Mouse (Mus musculus) lung, postnatal 10 days (tissue): ENCODE data around the gene Gnptg.
"Not testable (repeated sequence)": the region's sequence is repeated elsewhere in the genome, so short reads cannot be mapped to it uniquely, and the experiment has no call there.

ENCODE experiments used
- DNase-seq: peaks from one replicate; pipeline ENCODE4 v3.0.0; 2021

The Gnptg gene

GRCm38 (mm10) chr17:25243131-25243780 lies 3.3 kb upstream of the Gnptg start:
- peak; percentile 36 for DNase-seq

GRCm38 (mm10) chr17:25235635-25236034 lies 4.3 kb downstream of the Gnptg start:
- no peak for DNase-seq

- not testable (repeated sequence) for DNase-seq
These were observed 8.3 kb downstream of the Gnptg start for GRCm38 (mm10) chr17:25231621-25232020.

GRCm38 (mm10) chr17:25230700-25231099 lies 9.2 kb downstream of the Gnptg start:
- DNase-seq = no peak

GRCm38 (mm10) chr17:25230014-25230655 lies 9.8 kb downstream of the Gnptg start:
- not testable (repeated sequence) for DNase-seq

- DNase-seq = no peak
These were observed 11.9 kb downstream of the Gnptg start for GRCm38 (mm10) chr17:25227991-25228390.

- DNase-seq = no peak
These were observed 14.3 kb downstream of the Gnptg start for GRCm38 (mm10) chr17:25225659-25226058.

- DNase-seq = no peak
These were observed 15.2 kb downstream of the Gnptg start for GRCm38 (mm10) chr17:25224586-25225222.

- no peak for DNase-seq
These were observed 16.8 kb downstream of the Gnptg start for GRCm38 (mm10) chr17:25222951-25223601.

- not testable (repeated sequence) for DNase-seq
These were observed 17.4 kb downstream of the Gnptg start for GRCm38 (mm10) chr17:25222504-25222940.

- peak; percentile 64 for DNase-seq
These were observed 18.0 kb downstream of the Gnptg start for GRCm38 (mm10) chr17:25221821-25222503.

- no peak for DNase-seq
These were observed 19.2 kb downstream of the Gnptg start for GRCm38 (mm10) chr17:25220746-25221145.

GRCm38 (mm10) chr17:25219492-25220295 lies 20.2 kb downstream of the Gnptg start:
- no peak for DNase-seq

- no peak for DNase-seq
These were observed 21.0 kb downstream of the Gnptg start for GRCm38 (mm10) chr17:25218967-25219366.

GRCm38 (mm10) chr17:25215431-25215830 lies 24.5 kb downstream of the Gnptg start:
- DNase-seq = no peak

- DNase-seq = no peak
These were observed 28.2 kb downstream of the Gnptg start for GRCm38 (mm10) chr17:25211705-25212104.

- DNase-seq = peak; percentile 62
These were observed 29.1 kb downstream of the Gnptg start for GRCm38 (mm10) chr17:25210680-25211466.

- DNase-seq = peak; percentile 60
These were observed 29.9 kb downstream of the Gnptg start for GRCm38 (mm10) chr17:25210006-25210405.

- DNase-seq = no peak
These were observed 37.5 kb downstream of the Gnptg start for GRCm38 (mm10) chr17:25202401-25202800.

- DNase-seq = no peak
These were observed 50.8 kb downstream of the Gnptg start for GRCm38 (mm10) chr17:25189091-25189490.
